Mouse (Mus musculus) limb, embryonic 14.5 days (tissue): ENCODE data around the gene Sec24a. TPM values are rescaled to one million over a fixed set of nuclear protein-coding genes. Genes with fewer than 3 reads are reported as not detected.

Source experiments
- ATAC-seq: fragments of 200-750 bp; cut with Nextera tagmentation; 2 replicates; pipeline ENCODE4 v1.8.0; 2017; ENCODE audit warnings: low read depth, moderate number of reproducible peaks, moderate TSS enrichment; ENCODE audit not compliant: low FRiP score
- DNase-seq: peaks from one replicate; pipeline ENCODE4 v3.0.0-alpha.2; 2015; ENCODE audit warnings: low spot score
- H3K27ac ChIP-seq: fragments of 300-500 bp; sonication (generic); replicated peaks from 2 replicates; pipeline ENCODE4 v1.5.1; 2014; ENCODE audit warnings: low read depth, mild to moderate bottlenecking, low read length, moderate library complexity, mixed read lengths
- H3K27me3 ChIP-seq: fragments of 300-500 bp; sonication (generic); 2 replicates; pipeline ENCODE4 v1.6.1; 2014; ENCODE audit warnings: low read length, mixed read lengths; ENCODE audit not compliant: control insufficient read depth, insufficient read depth
- H3K36me3 ChIP-seq: fragments of 300-500 bp; sonication (generic); 2 replicates; pipeline ENCODE4 v1.6.1; 2014; ENCODE audit warnings: mild to moderate bottlenecking, low read length, moderate library complexity, mixed read lengths; ENCODE audit not compliant: control insufficient read depth, insufficient read depth
- H3K4me1 ChIP-seq: fragments of 300-500 bp; sonication (generic); 2 replicates; pipeline ENCODE4 v1.6.1; 2014; ENCODE audit warnings: antibody characterized with exemption, low read length, mixed read lengths; ENCODE audit not compliant: control insufficient read depth, insufficient read depth
- H3K4me2 ChIP-seq: fragments of 300-500 bp; sonication (generic); replicated peaks from 2 replicates; pipeline ENCODE4 v1.6.1; 2014; ENCODE audit warnings: low read depth, mild to moderate bottlenecking, low read length, moderate library complexity; ENCODE audit not compliant: severe bottlenecking
- H3K4me3 ChIP-seq: fragments of 300-500 bp; sonication (generic); replicated peaks from 2 replicates; pipeline ENCODE4 v1.5.1; 2014; ENCODE audit warnings: low read length
- H3K9ac ChIP-seq: fragments of 300-500 bp; sonication (generic); 2 replicates; pipeline ENCODE4 v1.6.1; 2014; ENCODE audit warnings: mild to moderate bottlenecking, low read depth, low read length, moderate library complexity; ENCODE audit not compliant: severe bottlenecking
- H3K9me3 ChIP-seq: fragments of 300-500 bp; sonication (generic); 2 replicates; pipeline ENCODE4 v1.6.1; 2016; ENCODE audit warnings: low read length; ENCODE audit not compliant: control insufficient read depth
- POLR2A ChIP-seq: fragments of 200-500 bp; IDR thresholded peaks from 2 replicates; pipeline ENCODE4 v1.8.0; 2012; ENCODE audit warnings: inconsistent platforms, mild to moderate bottlenecking, moderate library complexity, borderline replicate concordance; ENCODE audit not compliant: insufficient read depth, insufficient read length; ENCODE audit errors: extremely low read depth
- WGBS: fragments of 180-500 bp; shearing (Covaris S2); extraction: QIAGEN DNeasy Blood & Tissue Kit; methylation state at CpG from one replicate; pipeline ENCODE4 v1.1.7; 2014; 5-methylcytosine and 5-hydroxymethylcytosine counted together
- polyA plus RNA-seq, 2 experiments: library from polyadenylated mRNA; depleted of rRNA in 1 of 2; stranded (reverse) in 1 of 2; unstranded in 1 of 2; fragments of >200 nt; fragmentation: Nextera tagmentation in 1 of 2; extraction: Ambion mirVana in 1 of 2; gene quantifications; 2 replicates each; pipeline versions ENCODE4 v1.2.1 to v1.2.3; 2012 to 2014

Sec24a gene
- polyA plus RNA-seq, 2 experiments, result 15.2 to 18.0 TPM

DNA sequence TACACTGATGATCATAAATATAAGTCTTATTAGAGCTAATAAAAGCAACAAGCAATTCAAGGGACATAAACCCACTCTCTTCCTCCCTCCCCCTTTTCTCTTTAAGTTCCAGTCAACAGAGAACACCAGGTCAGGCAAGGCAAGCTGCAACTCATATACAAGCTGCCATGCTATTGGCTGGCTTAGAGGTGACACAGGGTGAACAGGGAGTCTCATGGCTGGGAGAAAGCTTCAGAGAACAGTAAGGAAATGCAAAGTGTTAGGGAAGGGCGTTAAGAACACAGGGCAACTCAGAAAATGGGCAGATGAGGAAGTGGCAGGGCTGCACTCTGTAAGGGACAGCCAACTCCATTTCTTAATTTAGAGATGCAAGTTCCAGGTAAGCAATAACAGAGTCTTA is 30.6 kb downstream of the Sec24a start:
- peaks cover 62% of the 10 kb centered on the region for H3K36me3 ChIP-seq
- no peak overlapping the region for H3K4me3 ChIP-seq
- ATAC-seq (no peak), DNase-seq (no peak)
- WGBS, result 75% methylated on average over 1 of the region's 1 CpGs
- H3K27ac ChIP-seq, result no peak overlapping the region
- H3K9me3 ChIP-seq, result no peaks in the 10 kb centered on the region
- no peaks in the 10 kb centered on the region for H3K27me3 ChIP-seq
- H3K4me2 ChIP-seq, result no peak overlapping the region
- H3K9ac ChIP-seq, result no peak overlapping the region
- no peaks in the 10 kb centered on the region for H3K4me1 ChIP-seq
- TF ChIP-seq POLR2A, result no peak

DNA sequence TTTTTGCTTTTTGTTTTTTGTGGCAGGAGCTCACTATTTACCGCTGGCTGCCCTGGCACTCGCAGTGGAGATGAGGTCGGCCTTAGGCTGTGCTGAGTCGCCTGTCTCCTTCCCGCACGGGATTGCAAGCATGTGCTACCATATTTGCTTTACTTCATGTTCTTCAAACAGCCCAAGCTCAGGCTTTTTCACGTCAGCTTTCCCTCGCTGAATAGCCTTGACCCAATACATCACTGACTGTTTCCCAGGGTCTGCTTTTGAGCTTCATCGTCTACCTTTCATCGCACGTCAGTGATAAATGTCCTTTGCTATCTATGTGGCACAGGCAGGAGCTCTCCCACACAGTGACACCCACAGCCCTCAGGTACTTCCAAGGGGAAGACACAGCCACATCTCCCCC is 42.4 kb downstream of the Sec24a start:
- Histone ChIP-seq H3K4me1 (no peaks in the 10 kb centered on the region), H3K36me3 (peaks cover 84% of the 10 kb centered on the region), H3K9me3 (no peaks in the 10 kb centered on the region), H3K4me2 (no peak overlapping the region), H3K27ac (no peak overlapping the region), H3K27me3 (no peaks in the 10 kb centered on the region), H3K4me3 (no peak overlapping the region), H3K9ac (no peak overlapping the region)
- 94% methylated on average over 11 of the region's 11 CpGs for WGBS
- ATAC-seq (no peak), DNase-seq (no peak)
- TF ChIP-seq POLR2A, result no peak

DNA sequence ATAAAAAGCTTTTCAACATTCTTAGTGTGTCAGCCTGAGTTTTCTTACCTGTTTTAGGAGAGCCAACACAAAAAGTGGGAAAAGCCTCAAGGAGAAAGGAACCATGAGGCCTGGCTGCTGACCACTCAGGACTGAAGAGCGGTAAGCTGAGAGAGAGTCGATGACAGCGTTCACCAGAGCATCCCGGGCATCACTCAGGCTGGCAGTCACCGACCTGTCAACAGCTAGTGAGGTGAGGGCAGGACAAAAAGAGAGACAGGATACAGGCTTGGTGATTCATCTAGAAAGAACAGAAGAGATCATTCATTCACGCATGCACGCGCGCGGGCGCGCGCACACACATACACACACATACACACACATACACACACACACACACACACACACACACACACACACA is 56.4 kb downstream of the Sec24a start:
- Histone ChIP-seq H3K4me1 (no peaks in the 10 kb centered on the region), H3K27me3 (no peaks in the 10 kb centered on the region), H3K27ac (no peak overlapping the region), H3K9ac (no peak overlapping the region), H3K9me3 (no peaks in the 10 kb centered on the region), H3K36me3 (peaks cover 83% of the 10 kb centered on the region), H3K4me2 (no peak overlapping the region), H3K4me3 (no peak overlapping the region)
- 98% methylated on average over 13 of the region's 13 CpGs for WGBS
- DNase-seq, result no peak
- ATAC-seq, result no peak
- no peak for TF ChIP-seq POLR2A

DNA sequence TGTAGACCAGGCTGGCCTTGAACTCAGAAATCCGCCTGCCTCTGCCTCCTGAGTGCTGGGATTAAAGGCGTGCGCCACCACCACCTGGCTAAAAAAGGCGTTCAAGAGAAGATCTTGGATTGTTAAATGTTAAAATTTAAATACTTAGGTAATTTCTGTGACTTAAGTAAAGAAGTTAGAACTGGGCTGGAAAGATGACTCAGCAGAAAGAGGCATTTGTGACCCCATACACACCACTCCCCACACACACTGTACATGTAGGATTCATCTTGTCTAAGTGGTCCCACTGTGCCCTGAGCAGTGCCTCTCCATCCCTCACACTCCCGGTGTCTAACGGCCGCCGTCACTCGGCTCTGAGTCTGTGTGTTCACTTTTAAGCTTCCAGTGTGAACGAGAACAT is 57.0 kb downstream of the Sec24a start:
- WGBS, result 95% methylated on average over 10 of the region's 10 CpGs
- DNase-seq, result no peak
- no peak overlapping the region for H3K27ac ChIP-seq

DNA sequence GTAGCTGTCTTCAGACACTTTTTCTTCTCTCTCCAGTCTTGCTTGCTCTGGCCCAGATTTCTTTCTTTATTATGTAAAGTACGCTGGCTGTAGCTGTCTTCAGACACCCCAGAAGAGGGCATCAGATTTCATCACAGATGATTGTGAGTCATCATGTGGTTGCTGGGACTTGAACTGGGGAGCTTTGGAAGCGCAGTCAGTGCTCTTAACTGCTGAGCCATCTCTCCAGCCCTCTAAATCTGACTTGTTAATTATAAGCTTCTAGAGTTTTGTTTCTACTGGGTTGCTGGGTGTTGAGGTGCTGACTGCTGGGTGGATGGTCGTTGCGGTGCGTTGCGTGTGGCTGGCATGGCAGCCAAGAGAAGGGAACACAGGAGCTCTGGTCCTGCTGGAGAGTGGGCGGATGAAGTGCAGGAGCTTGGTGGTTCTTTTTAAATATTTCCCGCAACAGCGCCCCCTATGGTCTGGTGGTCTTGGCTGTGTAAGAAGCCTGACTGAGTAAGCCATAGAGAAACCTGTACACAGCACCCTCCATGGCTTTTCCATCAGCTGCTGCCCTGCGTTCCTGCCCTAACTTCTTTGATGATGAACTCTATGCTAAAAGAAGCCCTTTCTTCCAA is 59.9 kb downstream of the Sec24a start:
- peak; percentile 9 for DNase-seq
- WGBS, result 72% methylated on average over 10 of the region's 10 CpGs
- H3K4me2 ChIP-seq, result no peak overlapping the region
- H3K9ac ChIP-seq, result no peak overlapping the region
- no peak for TF ChIP-seq POLR2A
- H3K27ac ChIP-seq, result no peak overlapping the region
- no peaks in the 10 kb centered on the region for H3K9me3 ChIP-seq
- H3K36me3 ChIP-seq, result peaks cover 86% of the 10 kb centered on the region
- no peaks in the 10 kb centered on the region for H3K4me1 ChIP-seq
- no peaks in the 10 kb centered on the region for H3K27me3 ChIP-seq
- no peak overlapping the region for H3K4me3 ChIP-seq
- no peak for ATAC-seq

More for the DNA sequence above, 57.0 kb downstream of the Sec24a start:
- Histone ChIP-seq H3K9ac (no peak overlapping the region), H3K27me3 (no peaks in the 10 kb centered on the region), H3K4me2 (no peak overlapping the region), H3K36me3 (peaks cover 82% of the 10 kb centered on the region), H3K4me3 (no peak overlapping the region), H3K9me3 (no peaks in the 10 kb centered on the region), H3K4me1 (no peaks in the 10 kb centered on the region)
- no peak for TF ChIP-seq POLR2A
- ATAC-seq, result no peak

DNA sequence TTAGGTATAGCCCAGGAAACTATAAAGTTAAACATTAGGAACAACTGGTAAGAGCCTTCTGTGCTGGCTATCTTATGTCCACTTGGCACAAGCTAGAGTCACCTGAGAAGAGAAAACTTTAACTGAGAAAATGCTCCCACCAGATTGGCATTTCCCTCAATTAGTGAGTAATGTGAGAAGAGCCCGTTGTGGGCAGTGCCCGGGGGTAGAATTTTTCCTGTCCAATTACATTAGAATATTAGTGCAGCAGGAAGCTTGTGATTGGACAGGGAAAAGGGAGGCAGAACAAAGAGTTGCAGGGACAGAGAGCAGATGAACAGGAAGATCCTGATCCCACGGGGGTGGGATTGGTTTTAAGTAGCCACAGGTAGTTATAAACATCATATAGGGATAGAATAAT is 60.6 kb downstream of the Sec24a start:
- Histone ChIP-seq H3K27me3 (no peaks in the 10 kb centered on the region), H3K9me3 (no peaks in the 10 kb centered on the region), H3K36me3 (peaks cover 86% of the 10 kb centered on the region), H3K4me1 (no peaks in the 10 kb centered on the region), H3K9ac (no peak overlapping the region), H3K4me2 (no peak overlapping the region), H3K27ac (no peak overlapping the region), H3K4me3 (no peak overlapping the region)
- no peak for TF ChIP-seq POLR2A
- no peak for DNase-seq
- no peak for ATAC-seq
- 52% methylated on average over 3 of the region's 3 CpGs for WGBS
